Mouse (Mus musculus): ENCODE measurements around the gene Pik3ap1. TPM values are rescaled to one million over a fixed set of nuclear protein-coding genes. Genes with fewer than 3 reads are reported as not detected.

Pik3ap1 gene
- polyA plus RNA-seq, 1 experiment from 2014 or later, result 2.4 TPM

GRCm38 (mm10) chr19:41365570-41365969, 19.3 kb downstream of the Pik3ap1 start:
- no peaks in the 10 kb centered on the region for H3K9me3 ChIP-seq (ENCODE audit: control insufficient read depth, low read depth, low read length)
- H3K27me3 ChIP-seq (ENCODE audit: control insufficient read depth, insufficient read depth, low read length), result no peaks in the 10 kb centered on the region
- H3K9ac ChIP-seq (replicated peaks; ENCODE audit: low read depth, low read length), result no peak overlapping the region
- H3K4me3 ChIP-seq (ENCODE audit: low read depth, low read length), result no peak overlapping the region
- no peak for ATAC-seq (ENCODE audit: insufficient number of reproducible peaks, insufficient read depth, low FRiP score, low read depth)
- H3K27ac ChIP-seq (ENCODE audit: low read length), result no peak overlapping the region
- H3K36me3 ChIP-seq (ENCODE audit: control insufficient read depth, insufficient read depth, low read length), result no peaks in the 10 kb centered on the region
- H3K4me1 ChIP-seq (ENCODE audit: control insufficient read depth, insufficient read depth, low read length), result no peaks in the 10 kb centered on the region
- 87% methylated on average over 5 of the region's 5 CpGs for WGBS
- no peak overlapping the region for H3K4me2 ChIP-seq (replicated peaks; ENCODE audit: low read depth, low read length)

- ATAC-seq (ENCODE audit: insufficient number of reproducible peaks, insufficient read depth, low FRiP score, low read depth), result no peak
- Histone ChIP-seq H3K4me3 (ENCODE audit: low read depth, low read length) (no peak overlapping the region), H3K4me1 (ENCODE audit: control insufficient read depth, insufficient read depth, low read length) (no peaks in the 10 kb centered on the region), H3K9me3 (ENCODE audit: control insufficient read depth, low read depth, low read length) (no peaks in the 10 kb centered on the region), H3K27me3 (ENCODE audit: control insufficient read depth, insufficient read depth, low read length) (no peaks in the 10 kb centered on the region), H3K4me2 (replicated peaks; ENCODE audit: low read depth, low read length) (no peak overlapping the region), H3K9ac (replicated peaks; ENCODE audit: low read depth, low read length) (no peak overlapping the region), H3K27ac (ENCODE audit: low read length) (no peak overlapping the region), H3K36me3 (ENCODE audit: control insufficient read depth, insufficient read depth, low read length) (no peaks in the 10 kb centered on the region)
- 76% methylated on average over 3 of the region's 3 CpGs for WGBS
Measured at GRCm38 (mm10) chr19:41364509-41364908, 20.4 kb downstream of the Pik3ap1 start.

GRCm38 (mm10) chr19:41362963-41363362, 21.9 kb downstream of the Pik3ap1 start:
- H3K27me3 ChIP-seq (ENCODE audit: control insufficient read depth, insufficient read depth, low read length), result no peaks in the 10 kb centered on the region
- no peak overlapping the region for H3K27ac ChIP-seq (ENCODE audit: low read length)
- H3K9me3 ChIP-seq (ENCODE audit: control insufficient read depth, low read depth, low read length), result no peaks in the 10 kb centered on the region
- no peaks in the 10 kb centered on the region for H3K36me3 ChIP-seq (ENCODE audit: control insufficient read depth, insufficient read depth, low read length)
- H3K4me3 ChIP-seq (ENCODE audit: low read depth, low read length), result no peak overlapping the region
- WGBS, result 81% methylated on average over 2 of the region's 2 CpGs
- ATAC-seq (ENCODE audit: insufficient number of reproducible peaks, insufficient read depth, low FRiP score, low read depth), result no peak
- H3K4me2 ChIP-seq (replicated peaks; ENCODE audit: low read depth, low read length), result no peak overlapping the region
- H3K4me1 ChIP-seq (ENCODE audit: control insufficient read depth, insufficient read depth, low read length), result no peaks in the 10 kb centered on the region
- H3K9ac ChIP-seq (replicated peaks; ENCODE audit: low read depth, low read length), result no peak overlapping the region

DNA sequence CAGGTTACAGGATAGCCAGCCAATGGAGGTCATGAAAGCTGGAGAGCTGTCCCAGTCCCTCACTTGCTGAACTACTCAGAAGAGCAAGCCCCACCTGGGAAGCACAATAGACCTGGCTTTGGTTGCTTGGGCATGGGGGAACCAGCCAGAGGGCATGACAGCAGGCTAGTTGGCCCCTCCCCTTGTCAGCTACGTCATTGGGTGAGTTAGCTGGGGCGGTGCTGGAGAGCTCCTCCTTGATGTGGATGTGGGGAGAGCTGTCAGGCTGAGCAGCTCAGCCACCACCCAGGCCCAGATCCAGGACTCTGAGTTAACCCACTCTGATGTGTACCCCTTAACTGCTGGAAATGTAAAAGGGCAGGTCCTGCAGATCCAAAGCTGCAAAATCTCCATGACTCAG, 24.4 kb downstream of the Pik3ap1 start:
- Histone ChIP-seq H3K27ac (ENCODE audit: low read length) (no peak overlapping the region), H3K4me2 (replicated peaks; ENCODE audit: low read depth, low read length) (no peak overlapping the region), H3K4me1 (ENCODE audit: control insufficient read depth, insufficient read depth, low read length) (no peaks in the 10 kb centered on the region), H3K4me3 (ENCODE audit: low read depth, low read length) (no peak overlapping the region), H3K9ac (replicated peaks; ENCODE audit: low read depth, low read length) (no peak overlapping the region), H3K27me3 (ENCODE audit: control insufficient read depth, insufficient read depth, low read length) (no peaks in the 10 kb centered on the region), H3K9me3 (ENCODE audit: control insufficient read depth, low read depth, low read length) (no peaks in the 10 kb centered on the region), H3K36me3 (ENCODE audit: control insufficient read depth, insufficient read depth, low read length) (no peaks in the 10 kb centered on the region)
- WGBS, result 7% methylated on average over 2 of the region's 2 CpGs
- ATAC-seq (ENCODE audit: insufficient number of reproducible peaks, insufficient read depth, low FRiP score, low read depth), result no peak

- Histone ChIP-seq H3K27ac (ENCODE audit: low read length) (no peak overlapping the region), H3K4me1 (ENCODE audit: control insufficient read depth, insufficient read depth, low read length) (no peaks in the 10 kb centered on the region), H3K4me3 (ENCODE audit: low read depth, low read length) (no peak overlapping the region), H3K36me3 (ENCODE audit: control insufficient read depth, insufficient read depth, low read length) (no peaks in the 10 kb centered on the region), H3K4me2 (replicated peaks; ENCODE audit: low read depth, low read length) (no peak overlapping the region), H3K27me3 (ENCODE audit: control insufficient read depth, insufficient read depth, low read length) (no peaks in the 10 kb centered on the region), H3K9ac (replicated peaks; ENCODE audit: low read depth, low read length) (no peak overlapping the region), H3K9me3 (ENCODE audit: control insufficient read depth, low read depth, low read length) (no peaks in the 10 kb centered on the region)
- ATAC-seq (ENCODE audit: insufficient number of reproducible peaks, insufficient read depth, low FRiP score, low read depth), result no peak
- 83% methylated on average over 17 of the region's 17 CpGs for WGBS
Measured at GRCm38 (mm10) chr19:41354287-41354951, 30.5 kb downstream of the Pik3ap1 start.

GRCm38 (mm10) chr19:41349624-41350023, 35.3 kb downstream of the Pik3ap1 start:
- no peak for ATAC-seq (ENCODE audit: insufficient number of reproducible peaks, insufficient read depth, low FRiP score, low read depth)
- 92% methylated on average over 3 of the region's 3 CpGs for WGBS
- Histone ChIP-seq H3K4me1 (ENCODE audit: control insufficient read depth, insufficient read depth, low read length) (0 out of 2 replicates have a peak, but pooled peaks cover 8% of the 10 kb centered on the region), H3K4me3 (ENCODE audit: low read depth, low read length) (no peak overlapping the region), H3K4me2 (replicated peaks; ENCODE audit: low read depth, low read length) (no peak overlapping the region), H3K9ac (replicated peaks; ENCODE audit: low read depth, low read length) (no peak overlapping the region), H3K27me3 (ENCODE audit: control insufficient read depth, insufficient read depth, low read length) (no peaks in the 10 kb centered on the region), H3K27ac (ENCODE audit: low read length) (no peak overlapping the region), H3K9me3 (ENCODE audit: control insufficient read depth, low read depth, low read length) (no peaks in the 10 kb centered on the region), H3K36me3 (ENCODE audit: control insufficient read depth, insufficient read depth, low read length) (no peaks in the 10 kb centered on the region)

DNA sequence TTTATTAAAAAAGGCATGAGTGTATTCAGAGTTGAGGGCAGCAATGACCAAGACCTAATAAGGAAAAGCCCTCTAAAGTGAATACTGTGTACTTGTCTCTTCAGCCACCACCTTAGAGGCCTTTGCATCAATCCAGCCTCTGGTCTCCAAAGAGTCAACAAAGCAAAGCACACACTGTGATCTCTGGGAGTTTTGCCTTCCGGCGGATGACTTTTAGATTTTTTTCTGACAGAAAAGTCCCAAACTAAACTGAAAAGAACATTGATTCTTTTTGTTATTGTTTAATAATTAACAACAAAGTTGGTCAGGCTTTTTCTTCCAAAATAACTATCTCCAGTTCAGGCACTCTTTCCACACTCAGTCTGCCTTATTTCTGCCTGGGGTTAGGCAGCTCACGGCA, 36.7 kb downstream of the Pik3ap1 start:
- 74% methylated on average over 3 of the region's 3 CpGs for WGBS
- Histone ChIP-seq H3K4me1 (ENCODE audit: control insufficient read depth, insufficient read depth, low read length) (0 out of 2 replicates have a peak, but pooled peaks cover 9% of the 10 kb centered on the region), H3K36me3 (ENCODE audit: control insufficient read depth, insufficient read depth, low read length) (no peaks in the 10 kb centered on the region), H3K27ac (ENCODE audit: low read length) (no peak overlapping the region), H3K9me3 (ENCODE audit: control insufficient read depth, low read depth, low read length) (no peaks in the 10 kb centered on the region), H3K27me3 (ENCODE audit: control insufficient read depth, insufficient read depth, low read length) (no peaks in the 10 kb centered on the region), H3K9ac (replicated peaks; ENCODE audit: low read depth, low read length) (no peak overlapping the region), H3K4me2 (replicated peaks; ENCODE audit: low read depth, low read length) (no peak overlapping the region), H3K4me3 (ENCODE audit: low read depth, low read length) (no peak overlapping the region)
- ATAC-seq (ENCODE audit: insufficient number of reproducible peaks, insufficient read depth, low FRiP score, low read depth), result no peak

GRCm38 (mm10) chr19:41347326-41347725, 37.6 kb downstream of the Pik3ap1 start:
- H3K9me3 ChIP-seq (ENCODE audit: control insufficient read depth, low read depth, low read length), result no peaks in the 10 kb centered on the region
- H3K4me2 ChIP-seq (replicated peaks; ENCODE audit: low read depth, low read length), result no peak overlapping the region
- 0 out of 2 replicates have a peak, but pooled peaks cover 9% of the 10 kb centered on the region for H3K4me1 ChIP-seq (ENCODE audit: control insufficient read depth, insufficient read depth, low read length)
- no peaks in the 10 kb centered on the region for H3K27me3 ChIP-seq (ENCODE audit: control insufficient read depth, insufficient read depth, low read length)
- no peak overlapping the region for H3K27ac ChIP-seq (ENCODE audit: low read length)
- H3K9ac ChIP-seq (replicated peaks; ENCODE audit: low read depth, low read length), result no peak overlapping the region
- no peak overlapping the region for H3K4me3 ChIP-seq (ENCODE audit: low read depth, low read length)
- H3K36me3 ChIP-seq (ENCODE audit: control insufficient read depth, insufficient read depth, low read length), result no peaks in the 10 kb centered on the region
- WGBS, result 68% methylated on average over 4 of the region's 4 CpGs
- ATAC-seq (ENCODE audit: insufficient number of reproducible peaks, insufficient read depth, low FRiP score, low read depth), result no peak
